Mouse (Mus musculus) CD4-positive helper T cell, adult 2 months (primary cell): ENCODE results near the gene Lef1.
A peak's percentile ranks its signal among the peaks of the same experiment; 100 is the strongest.

ENCODE experiments used
- DNase-seq: peaks from one replicate; pipeline ENCODE4 v3.0.0-alpha.2; 2012; ENCODE audit warnings: low read depth, missing footprints, low spot score

The Lef1 gene

GRCm38 (mm10) chr3:131110191-131111150 is at the start of gene Lef1:
Gene Lef1, plus strand, starts transcription at chr3:131110471.
- DNase-seq, result peak; percentile 75

GRCm38 (mm10) chr3:131065001-131065400 is 45.3 kb upstream of the Lef1 start:
- DNase-seq, result peak; percentile 21

- no peak for DNase-seq
Observed at GRCm38 (mm10) chr3:131066171-131066570, 44.1 kb upstream of the Lef1 start.

GRCm38 (mm10) chr3:131068000-131068399 is 42.3 kb upstream of the Lef1 start:
- DNase-seq, result no peak

GRCm38 (mm10) chr3:131070210-131070609 is 40.1 kb upstream of the Lef1 start:
- no peak for DNase-seq

- no peak for DNase-seq
Observed at GRCm38 (mm10) chr3:131072661-131073060, 37.6 kb upstream of the Lef1 start.

- no peak for DNase-seq
Observed at GRCm38 (mm10) chr3:131073946-131074345, 36.3 kb upstream of the Lef1 start.

GRCm38 (mm10) chr3:131078041-131078621 is 32.1 kb upstream of the Lef1 start:
- no peak for DNase-seq

- no peak for DNase-seq
Observed at GRCm38 (mm10) chr3:131078719-131079118, 31.6 kb upstream of the Lef1 start.

- peak; percentile 31 for DNase-seq
Observed at GRCm38 (mm10) chr3:131083722-131084121, 26.5 kb upstream of the Lef1 start.

GRCm38 (mm10) chr3:131084718-131085561 is 25.3 kb upstream of the Lef1 start:
- peak; percentile 15 for DNase-seq

- DNase-seq, result peak; percentile 12
Observed at GRCm38 (mm10) chr3:131085978-131086377, 24.3 kb upstream of the Lef1 start.

GRCm38 (mm10) chr3:131089721-131090120 is 20.6 kb upstream of the Lef1 start:
- no peak for DNase-seq

- no peak for DNase-seq
Observed at GRCm38 (mm10) chr3:131092113-131092512, 18.2 kb upstream of the Lef1 start.

- peak; percentile 60 for DNase-seq
Observed at GRCm38 (mm10) chr3:131093736-131094135, 16.5 kb upstream of the Lef1 start.

- no peak for DNase-seq
Observed at GRCm38 (mm10) chr3:131096105-131096504, 14.2 kb upstream of the Lef1 start.

GRCm38 (mm10) chr3:131102191-131102774 is 8.0 kb upstream of the Lef1 start:
- no peak for DNase-seq

GRCm38 (mm10) chr3:131105362-131105761 is 4.9 kb upstream of the Lef1 start:
- DNase-seq, result no peak

GRCm38 (mm10) chr3:131105940-131106401 is 4.3 kb upstream of the Lef1 start:
- DNase-seq, result peak; percentile 82

- DNase-seq, result peak; percentile 48
Observed at GRCm38 (mm10) chr3:131106451-131107291, 3.6 kb upstream of the Lef1 start.
